Mouse (Mus musculus): ENCODE measurements at regions not wholly inside any gene's neighbourhood (a gene's known extent, or its start where the extent isn't known, plus 50 kb on each side); places are given as distances from the start of the nearest gene placed in this dataset.
A peak's percentile ranks its signal among the peaks of the same experiment; 100 is the strongest.

- H3K27me3 ChIP-seq (ENCODE audit: control insufficient read depth, insufficient read depth, low read length) = no peaks in the 10 kb centered on the region
- no peak for ATAC-seq (replicated peaks; ENCODE audit: insufficient number of reproducible peaks, low FRiP score, low TSS enrichment)
- no peaks in the 10 kb centered on the region for H3K36me3 ChIP-seq (ENCODE audit: control insufficient read depth, insufficient read depth, low read length)
- H3K4me1 ChIP-seq (ENCODE audit: control insufficient read depth, insufficient read depth, low read length) = no peaks in the 10 kb centered on the region
- H3K27ac ChIP-seq (ENCODE audit: low read depth, low read length) = no peak overlapping the region
- no peak overlapping the region for H3K4me3 ChIP-seq (ENCODE audit: low read depth, low read length)
- no peaks in the 10 kb centered on the region for H3K9me3 ChIP-seq (replicated peaks; ENCODE audit: control insufficient read depth, low read length)
- no peak overlapping the region for H3K9ac ChIP-seq (ENCODE audit: low read depth, low read length)
- 86% methylated on average over 6 of the region's 6 CpGs for WGBS (ENCODE audit: insufficient replicate concordance)
- no peak overlapping the region for H3K4me2 ChIP-seq
Observed at GRCm38 (mm10) chr13:83045516-83045915, 458.3 kb upstream of the Mef2c start.

- H3K9me3 ChIP-seq (replicated peaks; ENCODE audit: control insufficient read depth, low read length) = no peaks in the 10 kb centered on the region
- H3K27ac ChIP-seq (ENCODE audit: low read depth, low read length) = no peak overlapping the region
- H3K36me3 ChIP-seq (ENCODE audit: control insufficient read depth, insufficient read depth, low read length) = no peaks in the 10 kb centered on the region
- H3K4me3 ChIP-seq (ENCODE audit: low read depth, low read length) = no peak overlapping the region
- no peaks in the 10 kb centered on the region for H3K27me3 ChIP-seq (ENCODE audit: control insufficient read depth, insufficient read depth, low read length)
- H3K4me2 ChIP-seq = no peak overlapping the region
- WGBS (ENCODE audit: insufficient replicate concordance) = 60% methylated on average over 2 of the region's 2 CpGs
- no peak overlapping the region for H3K9ac ChIP-seq (ENCODE audit: low read depth, low read length)
- no peaks in the 10 kb centered on the region for H3K4me1 ChIP-seq (ENCODE audit: control insufficient read depth, insufficient read depth, low read length)
- ATAC-seq (replicated peaks; ENCODE audit: insufficient number of reproducible peaks, low FRiP score, low TSS enrichment) = no peak
Observed at GRCm38 (mm10) chr13:83045970-83046369, 457.9 kb upstream of the Mef2c start.

- no peak for ATAC-seq (replicated peaks; ENCODE audit: insufficient number of reproducible peaks, low FRiP score, low TSS enrichment)
- no peak overlapping the region for H3K4me3 ChIP-seq (ENCODE audit: low read depth, low read length)
- H3K4me2 ChIP-seq = no peak overlapping the region
- no peaks in the 10 kb centered on the region for H3K27me3 ChIP-seq (ENCODE audit: control insufficient read depth, insufficient read depth, low read length)
- H3K4me1 ChIP-seq (ENCODE audit: control insufficient read depth, insufficient read depth, low read length) = no peaks in the 10 kb centered on the region
- no peak overlapping the region for H3K27ac ChIP-seq (ENCODE audit: low read depth, low read length)
- H3K9me3 ChIP-seq (replicated peaks; ENCODE audit: control insufficient read depth, low read length) = no peaks in the 10 kb centered on the region
- no peaks in the 10 kb centered on the region for H3K36me3 ChIP-seq (ENCODE audit: control insufficient read depth, insufficient read depth, low read length)
- H3K9ac ChIP-seq (ENCODE audit: low read depth, low read length) = no peak overlapping the region
- WGBS (ENCODE audit: insufficient replicate concordance) = 35% methylated on average over 4 of the region's 4 CpGs
Observed at GRCm38 (mm10) chr13:83046571-83047123, 457.2 kb upstream of the Mef2c start.

GRCm38 (mm10) chr13:83055865-83056264 lies 448.0 kb upstream of the Mef2c start:
- no peaks in the 10 kb centered on the region for H3K27me3 ChIP-seq (ENCODE audit: control insufficient read depth, insufficient read depth, low read length)
- no peaks in the 10 kb centered on the region for H3K4me1 ChIP-seq (ENCODE audit: control insufficient read depth, insufficient read depth, low read length)
- no peak overlapping the region; the same call in 1 of the 2 replicates for H3K27ac ChIP-seq (ENCODE audit: low read depth, low read length)
- H3K36me3 ChIP-seq (ENCODE audit: control insufficient read depth, insufficient read depth, low read length) = no peaks in the 10 kb centered on the region
- WGBS (ENCODE audit: insufficient replicate concordance) = 11% methylated on average over 2 of the region's 2 CpGs
- H3K4me2 ChIP-seq = no peak overlapping the region
- no peaks in the 10 kb centered on the region for H3K9me3 ChIP-seq (replicated peaks; ENCODE audit: control insufficient read depth, low read length)
- no peak overlapping the region for H3K4me3 ChIP-seq (ENCODE audit: low read depth, low read length)
- no peak overlapping the region for H3K9ac ChIP-seq (ENCODE audit: low read depth, low read length)
- ATAC-seq (replicated peaks; ENCODE audit: insufficient number of reproducible peaks, low FRiP score, low TSS enrichment) = peak; percentile 42; the same call in 1 of the 2 replicates

GRCm38 (mm10) chr13:83056415-83056814 lies 447.4 kb upstream of the Mef2c start:
- Histone ChIP-seq H3K4me3 (ENCODE audit: low read depth, low read length) (no peak overlapping the region), H3K27me3 (ENCODE audit: control insufficient read depth, insufficient read depth, low read length) (no peaks in the 10 kb centered on the region), H3K4me2 (no peak overlapping the region), H3K4me1 (ENCODE audit: control insufficient read depth, insufficient read depth, low read length) (no peaks in the 10 kb centered on the region), H3K9ac (ENCODE audit: low read depth, low read length) (no peak overlapping the region), H3K36me3 (ENCODE audit: control insufficient read depth, insufficient read depth, low read length) (no peaks in the 10 kb centered on the region), H3K27ac (ENCODE audit: low read depth, low read length) (peak overlapping the region; percentile 4; the same call in 1 of the 2 replicates), H3K9me3 (replicated peaks; ENCODE audit: control insufficient read depth, low read length) (no peaks in the 10 kb centered on the region)
- no peak for ATAC-seq (replicated peaks; ENCODE audit: insufficient number of reproducible peaks, low FRiP score, low TSS enrichment)
- WGBS (ENCODE audit: insufficient replicate concordance) = 71% methylated on average over 2 of the region's 2 CpGs

- Histone ChIP-seq H3K4me2 (no peak overlapping the region), H3K4me3 (ENCODE audit: low read depth, low read length) (no peak overlapping the region), H3K36me3 (ENCODE audit: control insufficient read depth, insufficient read depth, low read length) (no peaks in the 10 kb centered on the region), H3K4me1 (ENCODE audit: control insufficient read depth, insufficient read depth, low read length) (no peaks in the 10 kb centered on the region), H3K9ac (ENCODE audit: low read depth, low read length) (no peak overlapping the region), H3K27ac (ENCODE audit: low read depth, low read length) (no peak overlapping the region), H3K9me3 (replicated peaks; ENCODE audit: control insufficient read depth, low read length) (no peaks in the 10 kb centered on the region), H3K27me3 (ENCODE audit: control insufficient read depth, insufficient read depth, low read length) (no peaks in the 10 kb centered on the region)
- no peak for ATAC-seq (replicated peaks; ENCODE audit: insufficient number of reproducible peaks, low FRiP score, low TSS enrichment)
- WGBS (ENCODE audit: insufficient replicate concordance) = 60% methylated on average over 5 of the region's 5 CpGs
Observed at GRCm38 (mm10) chr13:83064727-83065126, 439.1 kb upstream of the Mef2c start.

GRCm38 (mm10) chr13:83065201-83065600 lies 438.6 kb upstream of the Mef2c start:
- no peaks in the 10 kb centered on the region for H3K27me3 ChIP-seq (ENCODE audit: control insufficient read depth, insufficient read depth, low read length)
- H3K36me3 ChIP-seq (ENCODE audit: control insufficient read depth, insufficient read depth, low read length) = no peaks in the 10 kb centered on the region
- no peak overlapping the region for H3K4me2 ChIP-seq
- no peak overlapping the region for H3K4me3 ChIP-seq (ENCODE audit: low read depth, low read length)
- no peaks in the 10 kb centered on the region for H3K4me1 ChIP-seq (ENCODE audit: control insufficient read depth, insufficient read depth, low read length)
- no peak overlapping the region for H3K9ac ChIP-seq (ENCODE audit: low read depth, low read length)
- no peak for ATAC-seq (replicated peaks; ENCODE audit: insufficient number of reproducible peaks, low FRiP score, low TSS enrichment)
- WGBS (ENCODE audit: insufficient replicate concordance) = 80% methylated on average over 3 of the region's 3 CpGs
- no peak overlapping the region for H3K27ac ChIP-seq (ENCODE audit: low read depth, low read length)
- no peaks in the 10 kb centered on the region for H3K9me3 ChIP-seq (replicated peaks; ENCODE audit: control insufficient read depth, low read length)

GRCm38 (mm10) chr13:83066115-83066753 lies 437.6 kb upstream of the Mef2c start:
- 68% methylated on average over 8 of the region's 8 CpGs for WGBS (ENCODE audit: insufficient replicate concordance)
- no peaks in the 10 kb centered on the region for H3K36me3 ChIP-seq (ENCODE audit: control insufficient read depth, insufficient read depth, low read length)
- H3K4me2 ChIP-seq = no peak overlapping the region
- no peak overlapping the region for H3K9ac ChIP-seq (ENCODE audit: low read depth, low read length)
- H3K4me3 ChIP-seq (ENCODE audit: low read depth, low read length) = no peak overlapping the region
- H3K27me3 ChIP-seq (ENCODE audit: control insufficient read depth, insufficient read depth, low read length) = no peaks in the 10 kb centered on the region
- no peaks in the 10 kb centered on the region for H3K4me1 ChIP-seq (ENCODE audit: control insufficient read depth, insufficient read depth, low read length)
- no peaks in the 10 kb centered on the region for H3K9me3 ChIP-seq (replicated peaks; ENCODE audit: control insufficient read depth, low read length)
- no peak for ATAC-seq (replicated peaks; ENCODE audit: insufficient number of reproducible peaks, low FRiP score, low TSS enrichment)
- no peak overlapping the region for H3K27ac ChIP-seq (ENCODE audit: low read depth, low read length)

GRCm38 (mm10) chr13:83067496-83067895 lies 436.3 kb upstream of the Mef2c start:
- 65% methylated on average over 2 of the region's 2 CpGs for WGBS (ENCODE audit: insufficient replicate concordance)
- no peak for ATAC-seq (replicated peaks; ENCODE audit: insufficient number of reproducible peaks, low FRiP score, low TSS enrichment)

More at GRCm38 (mm10) chr13:83067496-83067895, 436.3 kb upstream of the Mef2c start:
- Histone ChIP-seq H3K27me3 (ENCODE audit: control insufficient read depth, insufficient read depth, low read length) (no peaks in the 10 kb centered on the region), H3K9me3 (replicated peaks; ENCODE audit: control insufficient read depth, low read length) (no peaks in the 10 kb centered on the region), H3K4me3 (ENCODE audit: low read depth, low read length) (no peak overlapping the region), H3K9ac (ENCODE audit: low read depth, low read length) (no peak overlapping the region), H3K36me3 (ENCODE audit: control insufficient read depth, insufficient read depth, low read length) (no peaks in the 10 kb centered on the region), H3K27ac (ENCODE audit: low read depth, low read length) (no peak overlapping the region), H3K4me2 (no peak overlapping the region), H3K4me1 (ENCODE audit: control insufficient read depth, insufficient read depth, low read length) (no peaks in the 10 kb centered on the region)

Measured in heart, embryonic 11.5 days (tissue).